Mouse (Mus musculus): Measurements from ENCODE around the gene Lmo4.

The Lmo4 gene

DNA sequence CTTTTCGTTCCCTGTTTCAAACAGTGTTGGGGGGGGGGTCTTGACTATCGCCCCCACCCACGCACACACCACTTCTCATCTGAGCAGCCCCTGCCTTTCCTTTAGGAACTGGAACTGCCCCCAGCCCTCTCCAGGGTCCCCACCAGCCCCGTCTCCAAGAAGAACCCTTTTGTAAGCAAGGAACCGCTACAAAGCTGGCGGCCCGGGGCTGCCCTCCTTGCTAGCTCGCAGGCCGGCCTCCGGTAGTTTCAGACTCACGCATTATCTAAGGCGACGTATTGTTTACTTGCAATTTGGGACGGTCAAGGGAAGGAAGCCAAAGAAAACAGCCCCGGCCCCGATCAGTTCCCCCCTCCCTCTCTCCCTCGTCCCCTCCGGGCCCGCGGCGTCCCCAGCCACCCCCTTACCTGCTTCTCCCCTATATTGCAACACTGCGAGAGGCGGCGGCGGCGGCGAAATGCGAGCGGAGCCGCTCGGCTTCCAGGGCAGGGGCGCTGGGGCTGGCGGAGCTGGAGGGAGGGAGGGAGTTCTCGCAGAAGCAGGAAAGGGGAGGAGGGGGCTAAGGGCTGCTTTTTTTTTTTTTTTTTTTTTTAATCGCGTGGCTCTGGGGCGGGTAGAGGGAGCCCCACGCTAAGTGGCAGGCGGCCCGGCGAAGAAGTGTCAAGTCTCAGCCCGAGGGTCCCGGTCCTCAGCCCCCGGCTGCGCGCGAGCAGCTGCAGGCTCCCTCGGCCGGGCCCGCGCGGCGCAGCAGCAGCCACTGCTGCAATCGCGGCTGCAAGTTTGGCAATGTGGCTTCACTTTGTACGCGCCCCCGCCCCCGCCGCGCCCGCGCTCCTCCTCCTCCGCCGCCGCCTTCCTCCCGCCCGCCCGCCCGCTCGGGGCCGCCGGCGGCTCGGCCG lies at the start of gene Lmo4:
Lmo4 (minus strand) TSS at position 808 of the 899 bp plus-strand sequence.
- DNase-seq, result no peak

DNA sequence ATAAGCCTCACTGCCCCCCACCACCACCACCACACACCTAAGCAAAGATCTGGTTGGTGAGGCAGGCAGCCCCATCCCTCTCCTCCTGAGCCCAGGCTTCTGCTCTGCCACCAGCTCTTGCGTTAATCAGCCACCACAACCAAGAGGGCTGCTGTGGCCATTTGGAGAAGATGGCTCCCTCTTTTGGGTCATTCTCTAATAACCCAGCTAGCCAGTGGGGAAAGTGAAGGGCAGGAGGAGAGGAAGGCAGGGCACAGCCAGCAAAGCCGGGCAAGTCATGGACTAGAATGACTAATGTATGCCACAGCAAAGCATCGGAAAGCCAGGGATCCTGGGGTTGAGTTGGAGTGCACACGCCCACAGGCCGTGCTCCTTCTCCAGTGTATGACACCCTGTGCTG lies 49.3 kb upstream of the Lmo4 start:
- DNase-seq, result no peak

DNA sequence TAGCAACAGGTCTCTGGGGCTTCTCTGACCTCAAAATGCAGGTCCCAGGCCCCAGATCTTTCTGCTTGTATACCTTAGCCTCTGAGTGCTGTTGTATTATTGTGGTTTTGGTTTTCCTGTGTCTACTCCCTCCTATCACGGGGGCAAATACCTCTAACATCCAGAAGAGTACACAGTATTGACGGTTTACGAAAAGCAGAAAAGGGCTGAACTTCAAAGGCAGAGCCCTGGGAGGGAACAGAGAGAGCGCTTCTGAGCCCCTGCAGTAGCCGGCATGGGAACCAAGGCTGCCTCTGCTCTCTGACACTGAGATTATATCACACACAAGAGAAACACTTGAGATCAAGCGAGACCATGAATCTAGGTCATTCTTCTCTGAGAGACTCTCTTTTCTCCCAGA lies 48.0 kb upstream of the Lmo4 start:
- no peak for DNase-seq

DNA sequence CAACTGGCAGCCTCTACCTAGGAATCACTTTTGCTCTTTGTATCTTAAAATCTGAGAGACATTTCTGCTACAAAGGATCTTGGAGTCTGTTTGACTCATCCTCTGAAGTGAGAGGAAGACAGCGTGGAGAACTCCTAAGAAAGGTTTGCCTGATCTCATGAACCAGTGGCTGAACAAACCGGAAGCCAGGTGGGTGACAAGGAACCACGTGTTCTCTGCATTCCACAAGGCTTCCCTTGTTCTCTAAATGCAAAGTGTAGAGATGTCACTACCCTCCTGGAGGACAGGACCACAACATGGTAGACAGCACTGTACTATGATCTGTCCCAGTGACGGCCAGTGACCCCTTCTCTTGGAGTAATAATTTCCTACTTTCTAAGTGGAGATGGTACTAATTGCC lies 47.1 kb upstream of the Lmo4 start:
- DNase-seq, result no peak

DNA sequence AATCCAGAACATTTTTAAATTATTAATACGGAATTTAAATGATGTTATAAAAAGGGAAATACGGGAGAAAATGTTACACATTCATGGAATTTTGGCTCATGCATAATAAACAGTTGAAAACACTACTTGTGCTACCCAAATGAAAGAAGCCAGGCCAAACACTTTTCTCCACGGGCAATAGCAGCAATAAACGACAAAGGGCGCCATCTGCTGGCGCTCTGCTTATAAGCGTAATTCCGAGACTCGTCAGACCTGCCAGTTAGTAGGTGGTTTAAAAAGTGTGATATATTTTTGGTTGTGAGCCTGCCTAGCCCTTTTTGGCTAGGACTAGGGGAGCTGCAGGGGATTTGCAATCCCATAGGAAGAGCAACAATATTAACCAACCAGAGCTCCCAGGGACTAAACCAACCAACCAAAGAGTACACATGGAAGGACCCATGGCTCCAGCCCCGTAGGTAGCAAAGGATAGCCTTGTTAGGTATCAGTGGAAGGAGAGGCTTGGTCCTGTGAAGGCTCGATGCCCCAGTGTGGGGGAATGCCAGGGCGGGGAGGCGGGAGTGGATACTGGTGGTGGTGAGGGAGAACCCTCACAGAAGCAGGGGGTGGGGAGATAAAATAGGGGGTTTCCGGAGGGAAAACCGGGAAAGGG lies 37.1 kb upstream of the Lmo4 start:
- peak; percentile 73 for DNase-seq

DNA sequence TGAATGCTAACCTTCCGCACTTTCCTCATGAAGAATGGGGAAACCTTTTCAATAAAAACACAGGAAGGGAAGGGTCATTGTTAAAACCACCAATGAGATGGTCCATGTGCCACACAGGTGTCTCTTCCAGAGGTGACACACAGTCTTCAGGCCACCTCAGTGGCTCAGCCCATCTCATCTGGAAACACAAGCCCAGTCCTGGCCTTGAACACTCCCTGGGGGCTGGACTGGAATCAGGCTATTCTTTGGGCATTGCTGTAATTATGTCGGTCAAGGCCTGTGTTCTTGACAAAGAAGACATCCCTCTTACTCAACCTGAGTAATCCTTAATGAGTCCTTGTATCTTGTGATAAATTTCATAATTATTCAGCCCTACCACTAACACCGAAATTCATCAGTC lies 36.1 kb upstream of the Lmo4 start:
- no peak for DNase-seq

DNA sequence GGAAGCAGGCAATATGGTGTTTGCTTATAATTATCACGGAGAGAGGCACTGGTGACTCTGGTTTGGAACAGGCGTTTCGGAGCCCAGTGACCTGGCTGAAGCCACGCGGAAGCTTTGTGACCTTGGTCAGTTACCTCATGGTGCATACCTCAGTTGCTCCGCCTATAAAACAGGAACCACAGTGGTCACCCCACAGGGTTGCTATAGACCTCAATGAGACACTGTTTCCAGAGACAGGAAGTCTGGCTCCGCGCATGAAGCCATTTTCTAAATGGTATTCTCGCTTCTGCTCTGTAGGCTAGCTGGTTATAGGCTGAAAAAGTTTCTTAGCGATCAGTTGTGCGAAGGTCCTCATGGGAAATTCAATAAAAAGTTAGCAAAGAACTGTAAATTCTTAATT lies 33.5 kb upstream of the Lmo4 start:
- DNase-seq, result no peak

DNA sequence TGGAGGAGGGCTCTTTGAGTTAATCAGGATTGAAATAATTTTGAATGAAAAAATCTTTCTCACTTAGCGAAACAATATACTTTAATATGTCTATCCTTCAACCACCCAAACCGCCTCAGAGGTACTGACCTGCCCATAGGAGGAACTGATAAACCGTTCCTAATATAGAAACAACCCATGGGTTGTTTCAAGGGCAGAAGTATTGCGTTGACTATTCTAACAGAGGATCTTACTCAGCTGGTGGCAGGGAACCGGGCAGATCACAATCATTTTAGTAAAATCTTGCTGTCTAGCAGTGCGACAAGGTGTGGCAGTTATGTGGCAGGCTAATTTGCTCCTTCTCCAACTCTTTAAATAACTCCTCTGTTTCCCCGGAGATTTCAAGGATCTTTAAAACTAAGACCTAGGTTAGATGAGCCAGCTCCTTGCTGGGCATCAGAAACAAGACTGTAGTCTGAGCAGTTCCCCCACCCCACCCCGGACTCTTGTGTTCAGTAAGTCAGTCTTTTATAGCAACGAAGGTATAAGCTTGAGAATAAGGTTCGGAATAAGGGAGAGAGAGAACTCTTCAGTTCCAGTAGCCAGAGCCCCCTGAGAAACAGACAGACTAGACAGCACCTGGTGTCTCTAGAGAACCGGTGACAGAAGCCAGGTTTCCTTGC lies 27.5 kb upstream of the Lmo4 start:
- no peak for DNase-seq

DNA sequence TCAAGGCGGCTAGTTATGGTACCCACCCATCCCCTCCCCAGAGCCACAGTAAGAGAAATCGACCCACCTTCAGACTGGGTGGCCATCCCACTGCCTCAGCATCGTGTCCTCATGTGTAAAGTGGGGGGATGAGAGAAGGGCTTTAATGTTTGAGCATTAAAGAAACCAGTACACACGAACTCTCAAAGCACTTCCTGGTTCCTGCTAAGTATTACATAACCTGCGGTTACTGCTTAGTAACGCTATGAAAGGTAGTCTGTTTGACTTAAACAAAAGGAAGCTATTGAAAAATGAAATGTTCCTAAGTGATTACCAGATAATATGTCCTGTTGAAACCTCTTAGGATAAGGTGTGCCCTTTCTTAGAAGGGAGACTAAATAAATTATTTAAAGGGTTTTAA lies 26.9 kb upstream of the Lmo4 start:
- no peak for DNase-seq

DNA sequence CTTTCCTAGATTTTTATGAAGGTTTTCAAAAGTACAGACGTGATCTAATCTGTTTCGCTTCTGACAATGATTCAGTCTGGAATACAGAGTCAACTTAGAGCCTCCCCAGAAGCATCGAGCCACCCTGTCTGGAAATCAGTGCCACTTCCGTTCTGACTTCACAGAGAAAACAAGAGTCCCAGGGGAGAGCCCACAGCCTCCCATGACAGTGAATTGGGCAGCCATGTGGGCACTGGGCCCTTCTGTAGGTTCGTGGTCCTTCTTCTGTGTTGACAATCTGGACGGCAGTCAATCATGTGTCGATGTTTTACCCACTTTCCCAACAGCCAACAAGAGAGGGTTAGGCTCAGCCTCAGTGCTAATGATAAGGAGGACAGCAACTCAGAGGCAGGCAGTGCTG lies 26.4 kb upstream of the Lmo4 start:
- no peak for DNase-seq

DNA sequence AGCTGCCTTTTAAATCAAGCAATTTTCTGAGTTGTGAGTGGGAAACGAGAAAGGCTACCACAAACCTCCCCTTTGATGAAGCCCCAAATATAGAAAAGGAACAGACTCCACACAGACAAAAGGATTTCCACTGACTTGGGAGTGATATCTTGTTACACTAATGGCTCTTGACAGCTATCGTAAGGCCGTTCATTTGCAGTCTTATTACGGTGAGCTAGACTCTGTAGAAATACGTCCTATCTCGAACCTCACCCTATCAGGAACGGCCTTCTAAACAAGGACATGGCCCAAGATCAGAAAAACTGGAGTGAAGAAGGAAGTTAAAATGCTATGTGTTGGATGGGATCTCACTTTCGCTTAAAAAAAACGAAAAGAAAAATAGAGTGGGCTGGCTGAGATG lies 25.0 kb upstream of the Lmo4 start:
- DNase-seq, result no peak

DNA sequence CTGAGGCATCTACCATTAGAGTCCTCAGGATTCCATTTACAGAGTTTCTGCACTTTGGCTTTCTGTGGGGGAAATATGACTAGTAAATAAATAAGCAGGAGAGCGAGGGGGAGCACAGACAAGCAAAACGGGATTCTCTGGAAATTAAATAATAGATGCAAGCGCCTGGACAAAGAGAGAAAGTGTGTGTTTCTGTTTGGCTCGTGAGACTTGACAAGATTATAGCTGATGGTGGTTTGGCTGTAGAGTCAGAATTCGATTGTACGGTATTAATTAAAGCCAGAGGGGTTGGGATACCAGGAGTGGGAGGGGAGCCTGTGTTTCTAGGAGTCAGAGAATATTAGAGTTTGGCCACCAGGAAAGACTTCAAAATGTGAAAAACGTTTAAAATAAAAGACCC lies 24.3 kb upstream of the Lmo4 start:
- no peak for DNase-seq

DNA sequence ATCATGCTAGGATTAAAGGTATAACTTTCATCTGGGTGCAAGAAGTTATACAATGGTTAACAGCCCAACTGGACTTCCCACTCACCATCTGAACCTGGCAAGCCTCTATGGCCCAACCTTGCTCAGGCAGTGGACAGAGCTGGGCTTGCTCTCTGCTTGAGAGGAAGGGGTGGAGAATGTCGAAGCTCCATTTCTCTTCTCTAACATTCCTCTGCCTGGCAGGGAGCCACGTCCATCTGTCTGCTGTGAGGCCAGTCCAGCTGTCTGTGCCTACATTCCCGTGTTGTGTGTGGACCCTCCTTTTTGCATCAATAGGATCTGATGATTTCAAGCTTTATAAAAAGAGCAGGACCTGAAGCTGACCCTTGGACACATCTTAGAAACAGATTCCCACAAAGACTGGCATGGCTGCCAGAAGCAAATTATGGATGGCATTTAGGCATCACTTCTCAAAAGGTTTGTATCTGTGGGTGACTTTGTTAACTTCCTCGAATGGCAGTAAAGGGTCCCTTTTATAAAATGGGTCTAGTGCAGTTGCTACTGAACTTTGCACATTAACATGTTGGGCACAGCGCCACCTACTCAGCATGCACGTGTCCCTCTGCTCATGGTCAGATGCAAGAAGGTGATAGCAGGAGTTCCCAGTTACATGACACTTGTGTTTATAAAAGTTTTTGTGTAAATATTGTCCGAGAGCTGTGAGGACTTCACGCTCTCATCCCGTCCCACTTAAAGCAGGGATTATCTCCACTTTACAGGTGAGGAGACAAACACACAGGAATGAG lies 20.6 kb upstream of the Lmo4 start:
- DNase-seq, result no peak

DNA sequence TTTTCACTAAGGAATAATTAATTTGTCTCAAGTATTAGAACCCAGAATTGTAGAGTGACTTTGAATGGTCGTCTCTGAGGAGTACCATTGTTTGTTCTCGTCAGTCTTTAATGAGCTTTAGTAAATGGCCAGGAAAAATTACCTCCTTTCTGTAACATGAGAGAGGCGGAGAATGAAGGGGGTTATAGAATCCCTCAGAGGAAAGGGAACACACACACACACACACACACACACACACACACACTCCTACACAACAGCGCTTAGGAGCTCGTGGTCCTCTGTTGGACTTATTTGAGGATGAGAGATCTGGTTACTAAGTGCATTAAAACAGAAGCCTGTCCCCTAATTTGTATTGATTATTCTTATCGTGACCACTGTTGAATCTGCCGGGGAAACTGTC lies 19.6 kb upstream of the Lmo4 start:
- no peak for DNase-seq

DNA sequence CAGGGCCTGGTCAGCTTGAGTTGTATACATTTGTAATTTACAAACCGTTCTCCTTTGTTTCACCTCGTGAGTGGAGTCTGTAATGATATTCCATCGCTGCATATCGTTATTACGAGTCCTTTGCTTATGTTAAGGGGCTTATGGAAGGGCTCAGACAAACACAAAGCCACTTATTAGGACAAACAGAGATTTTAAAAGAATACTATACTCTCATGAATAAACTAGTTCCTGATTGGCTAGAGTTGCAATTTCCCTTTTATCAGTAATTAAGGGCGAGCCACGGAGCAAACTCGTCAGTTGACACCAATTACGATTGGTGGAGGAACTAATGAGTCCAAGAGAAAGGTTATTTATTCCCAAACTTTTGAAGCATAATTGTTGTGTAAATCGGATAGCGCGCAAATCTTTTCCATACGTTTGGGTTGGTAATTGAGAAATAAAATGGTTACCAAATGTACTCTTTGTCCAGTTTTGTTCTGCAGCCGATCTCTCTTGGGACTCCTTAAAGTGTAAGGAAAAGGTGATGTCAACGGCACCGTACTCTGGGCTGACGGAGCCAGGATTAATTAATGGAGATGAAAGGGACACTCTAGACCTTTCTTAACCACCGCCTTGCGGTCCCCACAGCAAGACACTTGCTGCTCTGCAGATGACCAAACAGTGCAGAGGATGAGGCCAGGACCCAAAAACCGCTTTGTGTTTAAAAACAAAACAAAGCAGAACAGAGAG lies 18.5 kb upstream of the Lmo4 start:
- no peak for DNase-seq

DNA sequence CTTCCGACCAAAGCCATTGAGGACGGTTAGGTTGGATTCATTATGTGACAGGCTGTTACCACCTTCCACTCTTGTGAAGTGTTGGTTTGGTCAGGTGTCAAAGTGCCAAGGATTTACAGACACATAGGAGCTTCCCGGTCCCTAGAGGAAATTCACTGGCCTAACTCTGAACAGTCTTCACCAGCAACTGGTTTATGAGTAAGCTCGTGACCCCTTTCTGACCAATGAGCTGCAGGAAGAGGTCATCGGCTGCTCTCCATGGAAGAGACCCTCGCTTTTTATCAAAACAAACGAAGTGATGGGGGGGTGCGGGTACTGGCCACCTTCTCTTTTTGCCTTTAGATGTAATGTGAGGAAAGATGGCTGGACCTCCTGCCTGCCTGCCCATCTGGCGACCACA lies 17.4 kb upstream of the Lmo4 start:
- DNase-seq, result no peak

DNA sequence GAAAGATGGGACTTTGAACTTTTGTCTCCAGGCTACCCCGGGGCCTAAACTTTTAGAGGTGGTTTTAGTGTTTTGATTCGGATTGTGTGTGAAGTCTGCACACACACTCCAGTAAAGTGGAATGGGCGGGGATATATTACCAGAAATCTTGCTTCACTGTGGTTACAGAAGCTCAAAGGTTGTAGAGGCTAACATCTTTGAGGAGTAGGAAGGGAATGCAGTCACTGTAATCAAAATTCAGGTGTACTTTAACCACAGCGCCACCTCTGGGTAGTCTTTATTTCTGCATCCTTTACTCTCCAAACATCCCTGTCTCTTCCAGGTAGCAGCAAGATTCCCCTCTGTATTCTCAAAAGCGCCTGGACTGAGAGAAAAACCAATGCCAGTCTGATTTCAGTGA lies 2.5 kb upstream of the Lmo4 start:
- no peak for DNase-seq

DNA sequence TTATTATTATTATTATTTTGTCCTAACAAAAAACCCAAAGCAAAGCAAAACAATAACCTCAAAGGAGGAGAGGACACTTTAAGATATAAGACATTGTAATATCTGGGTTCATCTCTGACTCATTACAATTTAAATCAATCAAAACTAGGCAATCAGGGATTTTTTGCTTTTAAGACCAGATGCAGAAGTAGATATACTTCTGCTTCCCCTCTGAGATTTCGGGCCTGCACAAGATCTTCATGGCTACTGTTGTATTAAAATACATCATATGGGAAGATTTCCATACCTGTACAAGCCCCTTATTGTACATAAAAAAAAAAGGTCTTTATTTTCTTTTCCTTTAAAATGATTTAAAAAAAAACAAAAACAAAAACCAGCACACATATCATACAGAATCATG lies 1.9 kb upstream of the Lmo4 start:
- no peak for DNase-seq

DNA sequence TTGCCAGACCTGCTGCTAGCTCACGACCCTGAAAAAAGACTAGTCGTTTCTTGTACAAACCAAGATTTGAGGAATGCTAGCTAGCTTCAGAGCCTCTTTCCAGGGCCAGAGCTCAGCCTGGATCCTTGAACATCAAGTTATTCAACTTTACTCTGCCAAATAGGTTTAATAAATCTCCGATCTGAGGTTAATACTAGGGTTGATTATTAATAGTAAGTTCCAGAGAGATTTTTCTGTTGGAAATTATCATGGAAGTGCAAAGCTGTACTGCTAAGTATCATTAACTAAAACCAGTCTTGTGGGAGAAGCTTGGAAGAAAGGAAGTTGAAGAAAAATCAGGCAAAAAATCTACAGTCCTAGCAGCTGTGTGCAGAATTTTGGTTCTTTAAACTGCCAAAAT lies 1.2 kb upstream of the Lmo4 start:
- no peak for DNase-seq

DNA sequence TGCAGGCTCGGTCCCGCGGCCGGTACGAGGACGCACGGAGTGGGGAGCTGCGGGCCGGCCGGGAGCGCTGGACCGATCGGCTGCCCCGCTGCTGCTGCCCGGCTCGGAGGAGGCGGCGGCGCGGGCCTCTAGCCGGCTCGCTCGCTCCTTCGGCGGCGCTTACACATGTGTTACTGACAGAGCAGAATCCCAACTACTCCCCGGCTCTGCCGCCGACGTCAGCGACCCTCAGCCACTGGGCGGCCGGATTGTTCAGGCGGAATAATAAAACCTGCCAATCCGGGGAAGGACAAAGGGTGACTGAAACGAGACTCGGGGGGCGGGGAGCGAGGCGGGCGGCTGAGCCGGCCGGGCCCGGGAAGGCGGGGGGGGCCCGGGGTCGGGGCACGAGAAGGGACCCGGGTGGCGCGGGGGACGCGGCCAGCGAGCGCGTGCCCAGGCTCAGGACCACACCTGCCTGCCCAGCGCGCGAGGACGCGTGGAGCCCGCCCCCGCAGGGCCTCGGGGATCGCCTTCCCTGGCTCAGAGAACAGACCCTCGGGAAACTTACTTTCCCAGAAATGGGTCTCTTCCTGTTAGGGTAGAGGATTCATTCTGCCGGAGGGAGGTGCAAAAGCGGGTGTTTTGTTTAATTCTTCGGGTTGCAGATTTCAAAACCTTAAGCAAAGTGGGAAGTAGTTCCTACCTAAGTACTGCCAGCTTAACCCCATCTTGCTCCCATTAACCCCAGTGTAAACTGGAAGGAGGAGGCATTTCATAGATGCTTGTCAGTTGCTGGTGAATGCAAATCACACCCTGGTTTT lies 532 bp upstream of the Lmo4 start:
- DNase-seq, result peak; percentile 92

DNA sequence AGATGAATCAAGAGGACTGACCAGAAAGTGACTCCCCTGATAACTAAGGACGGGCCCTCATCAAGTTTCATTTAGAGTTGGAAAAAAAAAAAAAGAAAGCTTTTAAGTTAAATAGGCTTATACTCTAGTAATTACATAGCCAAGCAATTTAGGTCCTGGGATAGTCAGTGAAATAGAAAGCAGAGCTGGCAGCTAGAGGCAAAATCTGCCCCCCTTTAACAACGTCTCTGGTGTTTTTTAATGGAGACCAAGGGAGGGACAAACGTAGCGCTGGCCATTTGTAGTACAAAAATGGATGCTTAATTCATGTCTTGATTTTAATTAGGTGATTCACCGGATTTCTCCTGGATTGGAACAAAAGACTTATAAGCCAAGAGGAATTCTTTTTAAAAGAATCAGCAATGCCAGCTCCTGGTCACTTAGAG lies 1.0 kb downstream of the Lmo4 start:
- no peak for DNase-seq

All from right cerebral cortex, postnatal 25 days (tissue).